Mouse (Mus musculus): ENCODE results near the gene Pced1b. TPM values are rescaled to one million over a fixed set of nuclear protein-coding genes. Genes with fewer than 3 reads are reported as not detected.

The Pced1b gene
- polyA plus RNA-seq, 1 experiment from 2014 or later, result 6.0 TPM

- peaks cover 23% of the 10 kb centered on the region for H3K4me1 ChIP-seq (ENCODE audit: insufficient read depth, low read length)
- H3K4me2 ChIP-seq (replicated peaks; ENCODE audit: low read depth, low read length), result no peak overlapping the region
- H3K27me3 ChIP-seq (ENCODE audit: insufficient read depth, low read length), result no peaks in the 10 kb centered on the region
- H3K9ac ChIP-seq (replicated peaks; ENCODE audit: low read length), result no peak overlapping the region
- ATAC-seq (ENCODE audit: low FRiP score, low TSS enrichment), result no peak
- H3K36me3 ChIP-seq (ENCODE audit: insufficient read depth, low read length), result no peaks in the 10 kb centered on the region
- 0 out of 2 replicates have a peak overlapping the region, but pooled peaks have one; percentile 38 for H3K27ac ChIP-seq (ENCODE audit: low read length)
- H3K4me3 ChIP-seq (ENCODE audit: low read length), result no peak overlapping the region
- 40% methylated on average over 8 of the region's 8 CpGs for WGBS
- no peaks in the 10 kb centered on the region for H3K9me3 ChIP-seq (ENCODE audit: low read length)
Measured at GRCm38 (mm10) chr15:97267094-97267695, 20.3 kb downstream of the Pced1b start.

DNA sequence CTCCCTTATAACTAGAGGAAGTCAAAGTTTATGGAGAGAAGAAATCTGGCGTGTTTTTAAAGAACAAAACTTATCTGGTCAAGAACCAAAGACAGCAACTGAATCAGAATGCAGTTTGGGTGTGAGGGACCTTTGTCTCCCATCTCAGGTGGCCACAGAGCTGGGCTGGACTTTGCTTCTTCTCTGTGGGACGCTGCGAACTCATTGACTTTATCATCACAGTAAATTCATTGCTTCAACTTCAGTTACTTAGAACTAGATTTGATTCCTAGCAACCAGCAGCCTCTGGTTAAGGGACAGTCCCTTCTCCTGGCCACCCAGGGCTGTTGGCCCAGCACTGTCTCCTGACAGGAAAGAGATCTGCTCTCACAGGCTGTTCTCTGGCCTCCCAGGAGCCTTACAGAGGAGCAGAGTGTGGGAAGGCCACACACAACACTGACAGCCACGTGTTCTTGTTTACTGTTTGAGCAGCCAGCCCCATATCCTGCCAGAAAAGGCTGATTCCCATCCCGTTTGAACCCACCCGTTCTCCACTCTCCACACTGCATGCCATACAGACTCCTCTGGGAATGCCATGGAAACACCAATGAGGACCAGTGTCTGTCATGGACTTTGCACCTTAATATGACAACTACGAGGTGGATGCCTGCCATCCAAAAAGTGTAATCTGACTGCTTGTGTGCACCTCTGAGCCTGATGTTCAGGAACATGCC is 25.2 kb downstream of the Pced1b start:
- WGBS, result 52% methylated on average over 7 of the region's 7 CpGs
- H3K27ac ChIP-seq (ENCODE audit: low read length), result no peak overlapping the region
- no peaks in the 10 kb centered on the region for H3K36me3 ChIP-seq (ENCODE audit: insufficient read depth, low read length)
- H3K4me3 ChIP-seq (ENCODE audit: low read length), result no peak overlapping the region
- H3K9ac ChIP-seq (replicated peaks; ENCODE audit: low read length), result no peak overlapping the region
- no peaks in the 10 kb centered on the region for H3K9me3 ChIP-seq (ENCODE audit: low read length)
- ATAC-seq (ENCODE audit: low FRiP score, low TSS enrichment), result peak; percentile 51
- H3K4me1 ChIP-seq (ENCODE audit: insufficient read depth, low read length), result peaks cover 18% of the 10 kb centered on the region
- no peak overlapping the region for H3K4me2 ChIP-seq (replicated peaks; ENCODE audit: low read depth, low read length)
- no peaks in the 10 kb centered on the region for H3K27me3 ChIP-seq (ENCODE audit: insufficient read depth, low read length)

DNA sequence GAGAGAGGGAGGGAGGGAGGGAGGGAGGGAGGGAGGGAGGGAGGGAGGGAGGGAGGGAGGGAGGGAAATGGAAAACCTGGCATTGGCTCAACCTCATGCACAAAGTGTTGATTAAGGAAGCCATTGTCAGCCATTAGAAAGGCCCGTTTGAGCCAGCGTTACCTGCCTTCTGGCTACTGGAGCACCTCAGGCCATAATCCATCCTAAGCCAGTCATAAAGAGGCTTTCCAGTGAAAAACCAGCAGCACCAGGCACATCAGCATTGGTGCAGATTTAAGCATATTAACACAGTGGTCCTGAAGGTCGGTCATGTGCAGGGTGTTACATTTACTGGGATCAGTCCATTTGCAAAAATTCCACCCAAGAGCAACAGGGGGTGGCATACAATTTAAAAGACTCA is 25.9 kb downstream of the Pced1b start:
- no peak for ATAC-seq (ENCODE audit: low FRiP score, low TSS enrichment)
- Histone ChIP-seq H3K4me2 (replicated peaks; ENCODE audit: low read depth, low read length) (no peak overlapping the region), H3K27me3 (ENCODE audit: insufficient read depth, low read length) (no peaks in the 10 kb centered on the region), H3K4me3 (ENCODE audit: low read length) (no peak overlapping the region), H3K27ac (ENCODE audit: low read length) (no peak overlapping the region), H3K9me3 (ENCODE audit: low read length) (no peaks in the 10 kb centered on the region), H3K4me1 (ENCODE audit: insufficient read depth, low read length) (peaks cover 25% of the 10 kb centered on the region), H3K36me3 (ENCODE audit: insufficient read depth, low read length) (no peaks in the 10 kb centered on the region), H3K9ac (replicated peaks; ENCODE audit: low read length) (no peak overlapping the region)
- 83% methylated on average over 3 of the region's 3 CpGs for WGBS

- Histone ChIP-seq H3K36me3 (ENCODE audit: insufficient read depth, low read length) (no peaks in the 10 kb centered on the region), H3K4me1 (ENCODE audit: insufficient read depth, low read length) (peaks cover 29% of the 10 kb centered on the region), H3K4me3 (ENCODE audit: low read length) (no peak overlapping the region), H3K9me3 (ENCODE audit: low read length) (no peaks in the 10 kb centered on the region), H3K9ac (replicated peaks; ENCODE audit: low read length) (no peak overlapping the region), H3K27me3 (ENCODE audit: insufficient read depth, low read length) (no peaks in the 10 kb centered on the region), H3K4me2 (replicated peaks; ENCODE audit: low read depth, low read length) (no peak overlapping the region), H3K27ac (ENCODE audit: low read length) (no peak overlapping the region)
- 84% methylated on average over 12 of the region's 12 CpGs for WGBS
- no peak for ATAC-seq (ENCODE audit: low FRiP score, low TSS enrichment)
Measured at GRCm38 (mm10) chr15:97275626-97276395, 28.9 kb downstream of the Pced1b start.

DNA sequence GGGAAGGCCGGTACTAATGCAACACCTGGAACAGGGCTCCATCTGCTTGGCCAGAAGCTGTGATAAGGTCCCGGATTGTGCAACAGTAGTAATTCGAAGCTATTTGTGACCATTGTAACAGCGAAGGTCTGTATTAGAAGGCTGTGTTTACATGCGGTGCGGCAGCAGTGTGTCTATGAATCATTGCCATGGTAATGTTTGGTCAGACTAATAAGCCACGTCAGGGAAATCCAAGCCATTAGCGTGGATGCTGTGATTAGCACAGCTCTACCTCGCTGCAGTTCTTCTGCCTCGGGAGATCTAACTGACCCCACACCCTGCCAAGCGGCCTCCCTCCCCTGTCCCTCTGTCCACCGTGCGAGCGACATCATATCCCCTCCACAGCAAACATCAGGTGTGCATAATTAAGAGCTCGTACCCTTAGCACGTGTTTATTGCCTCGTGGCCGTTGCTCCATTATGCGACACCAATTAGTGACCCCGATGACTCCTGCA is 29.8 kb downstream of the Pced1b start:
- 37% methylated on average over 20 of the region's 20 CpGs for WGBS
- H3K4me2 ChIP-seq (replicated peaks; ENCODE audit: low read depth, low read length), result no peak overlapping the region
- no peaks in the 10 kb centered on the region for H3K27me3 ChIP-seq (ENCODE audit: insufficient read depth, low read length)
- no peak overlapping the region for H3K4me3 ChIP-seq (ENCODE audit: low read length)
- H3K4me1 ChIP-seq (ENCODE audit: insufficient read depth, low read length), result peaks cover 27% of the 10 kb centered on the region
- H3K9ac ChIP-seq (replicated peaks; ENCODE audit: low read length), result no peak overlapping the region
- no peak overlapping the region for H3K27ac ChIP-seq (ENCODE audit: low read length)
- peak; percentile 35 for ATAC-seq (ENCODE audit: low FRiP score, low TSS enrichment)
- no peaks in the 10 kb centered on the region for H3K9me3 ChIP-seq (ENCODE audit: low read length)
- no peaks in the 10 kb centered on the region for H3K36me3 ChIP-seq (ENCODE audit: insufficient read depth, low read length)

GRCm38 (mm10) chr15:97277328-97277727 is 30.4 kb downstream of the Pced1b start:
- Histone ChIP-seq H3K9ac (replicated peaks; ENCODE audit: low read length) (no peak overlapping the region), H3K9me3 (ENCODE audit: low read length) (no peaks in the 10 kb centered on the region), H3K36me3 (ENCODE audit: insufficient read depth, low read length) (no peaks in the 10 kb centered on the region), H3K4me3 (ENCODE audit: low read length) (no peak overlapping the region), H3K27ac (ENCODE audit: low read length) (no peak overlapping the region), H3K27me3 (ENCODE audit: insufficient read depth, low read length) (no peaks in the 10 kb centered on the region), H3K4me1 (ENCODE audit: insufficient read depth, low read length) (peaks cover 21% of the 10 kb centered on the region), H3K4me2 (replicated peaks; ENCODE audit: low read depth, low read length) (no peak overlapping the region)
- no peak for ATAC-seq (ENCODE audit: low FRiP score, low TSS enrichment)
- WGBS, result 45% methylated on average over 10 of the region's 10 CpGs

DNA sequence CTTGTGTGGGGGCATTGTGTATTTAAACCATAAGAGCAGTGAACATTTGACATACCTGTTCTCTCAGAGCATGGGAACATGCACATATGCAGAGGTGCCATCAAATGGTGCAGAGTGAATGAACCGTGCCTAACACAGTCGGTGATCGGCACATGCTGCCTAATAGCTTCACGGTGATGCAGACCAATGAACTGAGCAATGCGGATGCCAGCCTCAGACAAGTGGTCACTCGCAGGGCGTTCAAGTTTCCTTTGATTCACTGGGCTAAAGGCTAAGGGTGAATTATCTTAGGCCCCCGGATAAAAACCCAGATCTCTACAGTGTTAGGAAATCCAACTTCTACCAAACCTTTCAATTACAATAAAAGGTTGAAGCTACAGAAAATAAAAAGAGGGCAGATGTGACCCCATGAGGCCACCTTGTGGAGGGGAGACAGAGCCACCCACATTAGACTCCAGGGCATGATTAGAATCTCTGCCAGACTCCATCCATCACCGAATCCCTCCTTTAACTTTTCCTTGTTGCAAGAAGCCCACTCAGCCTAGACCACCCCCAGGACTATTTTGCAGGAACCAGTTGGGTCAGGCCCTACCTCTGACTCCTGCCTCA is 31.5 kb downstream of the Pced1b start:
- H3K36me3 ChIP-seq (ENCODE audit: insufficient read depth, low read length), result no peaks in the 10 kb centered on the region
- 41% methylated on average over 9 of the region's 9 CpGs for WGBS
- ATAC-seq (ENCODE audit: low FRiP score, low TSS enrichment), result peak; percentile 50; the same call in 1 of the 2 replicates
- H3K27me3 ChIP-seq (ENCODE audit: insufficient read depth, low read length), result no peaks in the 10 kb centered on the region
- H3K9me3 ChIP-seq (ENCODE audit: low read length), result no peaks in the 10 kb centered on the region
- no peak overlapping the region for H3K4me3 ChIP-seq (ENCODE audit: low read length)
- H3K27ac ChIP-seq (ENCODE audit: low read length), result no peak overlapping the region
- H3K9ac ChIP-seq (replicated peaks; ENCODE audit: low read length), result no peak overlapping the region
- H3K4me2 ChIP-seq (replicated peaks; ENCODE audit: low read depth, low read length), result no peak overlapping the region
- H3K4me1 ChIP-seq (ENCODE audit: insufficient read depth, low read length), result peaks cover 20% of the 10 kb centered on the region

GRCm38 (mm10) chr15:97280131-97280530 is 33.2 kb downstream of the Pced1b start:
- Histone ChIP-seq H3K4me3 (ENCODE audit: low read length) (no peak overlapping the region), H3K4me2 (replicated peaks; ENCODE audit: low read depth, low read length) (no peak overlapping the region), H3K27ac (ENCODE audit: low read length) (no peak overlapping the region), H3K9ac (replicated peaks; ENCODE audit: low read length) (no peak overlapping the region), H3K36me3 (ENCODE audit: insufficient read depth, low read length) (no peaks in the 10 kb centered on the region), H3K4me1 (ENCODE audit: insufficient read depth, low read length) (peaks cover 20% of the 10 kb centered on the region), H3K9me3 (ENCODE audit: low read length) (no peaks in the 10 kb centered on the region), H3K27me3 (ENCODE audit: insufficient read depth, low read length) (no peaks in the 10 kb centered on the region)
- no peak for ATAC-seq (ENCODE audit: low FRiP score, low TSS enrichment)
- whole genome bisulfite sequencing, result 80% methylated on average over 8 of the region's 8 CpGs

GRCm38 (mm10) chr15:97280776-97281175 is 33.9 kb downstream of the Pced1b start:
- Histone ChIP-seq H3K9ac (replicated peaks; ENCODE audit: low read length) (no peak overlapping the region), H3K27me3 (ENCODE audit: insufficient read depth, low read length) (no peaks in the 10 kb centered on the region), H3K4me1 (ENCODE audit: insufficient read depth, low read length) (peaks cover 20% of the 10 kb centered on the region), H3K4me3 (ENCODE audit: low read length) (no peak overlapping the region), H3K36me3 (ENCODE audit: insufficient read depth, low read length) (no peaks in the 10 kb centered on the region), H3K9me3 (ENCODE audit: low read length) (no peaks in the 10 kb centered on the region), H3K4me2 (replicated peaks; ENCODE audit: low read depth, low read length) (no peak overlapping the region), H3K27ac (ENCODE audit: low read length) (no peak overlapping the region)
- WGBS, result 54% methylated on average over 9 of the region's 9 CpGs
- ATAC-seq (ENCODE audit: low FRiP score, low TSS enrichment), result no peak

All from kidney, embryonic 16.5 days (tissue).